Mouse (Mus musculus) midbrain, embryonic 14.5 days (tissue): ENCODE data around the gene Rdm1. TPM values are rescaled to one million over a fixed set of nuclear protein-coding genes. Genes with fewer than 3 reads are reported as not detected.
"Not testable (repeated sequence)": the region's sequence is repeated elsewhere in the genome, so short reads cannot be mapped to it uniquely, and the experiment has no call there.

Source experiments
- ATAC-seq: fragments of 200-750 bp; cut with Nextera tagmentation; 2 replicates; pipeline ENCODE4 v1.8.0; 2017; ENCODE audit warnings: moderate number of reproducible peaks, moderate library complexity; ENCODE audit not compliant: low FRiP score, low TSS enrichment
- DNase-seq: peaks from one replicate; pipeline ENCODE4 v3.0.0-alpha.2; 2015
- H3K27ac ChIP-seq: fragments of 300-500 bp; sonication (generic); replicated peaks from 2 replicates; pipeline ENCODE4 v1.5.1; 2014; ENCODE audit warnings: mild to moderate bottlenecking, low read depth, low read length, moderate library complexity
- H3K27me3 ChIP-seq: fragments of 300-500 bp; sonication (generic); 2 replicates; pipeline ENCODE4 v1.6.1; 2014; ENCODE audit warnings: low read length, control low read depth, mixed read lengths; ENCODE audit not compliant: control insufficient read depth, insufficient read depth
- H3K36me3 ChIP-seq: fragments of 300-500 bp; sonication (generic); 2 replicates; pipeline ENCODE4 v1.6.1; 2014; ENCODE audit warnings: low read length, control low read depth; ENCODE audit not compliant: control insufficient read depth, insufficient read depth
- H3K4me1 ChIP-seq: fragments of 300-500 bp; sonication (generic); 2 replicates; pipeline ENCODE4 v1.6.1; 2014; ENCODE audit warnings: mild to moderate bottlenecking, antibody characterized with exemption, low read length, control low read depth; ENCODE audit not compliant: control insufficient read depth, insufficient read depth
- H3K4me2 ChIP-seq: fragments of 300-500 bp; sonication (generic); 2 replicates; pipeline ENCODE4 v1.6.1; 2014; ENCODE audit warnings: mild to moderate bottlenecking, low read length, moderate library complexity
- H3K4me3 ChIP-seq: fragments of 300-500 bp; sonication (generic); replicated peaks from 2 replicates; pipeline ENCODE4 v1.5.1; 2014; ENCODE audit warnings: low read depth, low read length
- H3K9ac ChIP-seq: fragments of 300-500 bp; sonication (generic); replicated peaks from 2 replicates; pipeline ENCODE4 v1.6.1; 2014; ENCODE audit warnings: mild to moderate bottlenecking, low read length, moderate library complexity
- H3K9me3 ChIP-seq: fragments of 300-500 bp; sonication (generic); 2 replicates; pipeline ENCODE4 v1.6.1; 2016; ENCODE audit warnings: low read length, control low read depth, mixed read lengths; ENCODE audit not compliant: control insufficient read depth
- WGBS: fragments of 180-500 bp; shearing (Covaris S2); extraction: QIAGEN DNeasy Blood & Tissue Kit; methylation state at CpG from one replicate; pipeline ENCODE4 v1.1.7; 2014; 5-methylcytosine and 5-hydroxymethylcytosine counted together
- polyA plus RNA-seq: library from polyadenylated mRNA; unstranded; fragments of >200 nt; fragmentation: Nextera tagmentation; extraction: Ambion mirVana; gene quantifications from 2 replicates; pipeline ENCODE4 v1.2.1, GENCODE M21; 2014

Rdm1 gene
- polyA plus RNA-seq, 1 experiment from 2014 or later: 13.2 TPM

GRCm38 (mm10) chr11:101613596-101613995 is 13.4 kb upstream of the Rdm1 start:
- WGBS: 73% methylated on average over 6 of the region's 6 CpGs
- Histone ChIP-seq H3K36me3 (no peaks in the 10 kb centered on the region), H3K4me1 (peaks cover 15% of the 10 kb centered on the region), H3K27me3 (no peaks in the 10 kb centered on the region), H3K9me3 (no peaks in the 10 kb centered on the region), H3K27ac (no peak overlapping the region), H3K4me3 (no peak overlapping the region), H3K9ac (no peak overlapping the region), H3K4me2 (no peak overlapping the region)
- no peak for DNase-seq
- no peak for ATAC-seq

GRCm38 (mm10) chr11:101614116-101614515 is 12.9 kb upstream of the Rdm1 start:
- Histone ChIP-seq H3K4me1 (peaks cover 15% of the 10 kb centered on the region), H3K27ac (no peak overlapping the region), H3K4me3 (no peak overlapping the region), H3K9ac (no peak overlapping the region), H3K27me3 (no peaks in the 10 kb centered on the region), H3K4me2 (no peak overlapping the region), H3K9me3 (no peaks in the 10 kb centered on the region), H3K36me3 (no peaks in the 10 kb centered on the region)
- DNase-seq (no peak), ATAC-seq (no peak)
- 19% methylated on average over 4 of the region's 4 CpGs for WGBS

- peaks cover 15% of the 10 kb centered on the region for H3K4me1 ChIP-seq
- H3K27me3 ChIP-seq: no peaks in the 10 kb centered on the region
- H3K4me2 ChIP-seq: no peak overlapping the region
- H3K9ac ChIP-seq: no peak overlapping the region
- no peak overlapping the region for H3K27ac ChIP-seq
- DNase-seq (no peak), ATAC-seq (no peak)
- H3K36me3 ChIP-seq: no peaks in the 10 kb centered on the region
- WGBS: 89% methylated on average over 6 of the region's 6 CpGs
- no peak overlapping the region for H3K4me3 ChIP-seq
- H3K9me3 ChIP-seq: no peaks in the 10 kb centered on the region
These were observed 11.6 kb upstream of the Rdm1 start for GRCm38 (mm10) chr11:101615380-101615779.

GRCm38 (mm10) chr11:101616104-101616503 is 10.9 kb upstream of the Rdm1 start:
- Histone ChIP-seq H3K4me3 (no peak overlapping the region), H3K9ac (no peak overlapping the region), H3K27me3 (no peaks in the 10 kb centered on the region), H3K9me3 (no peaks in the 10 kb centered on the region), H3K27ac (no peak overlapping the region), H3K4me1 (peaks cover 15% of the 10 kb centered on the region), H3K36me3 (no peaks in the 10 kb centered on the region), H3K4me2 (no peak overlapping the region)
- WGBS: 91% methylated on average over 8 of the region's 8 CpGs
- ATAC-seq (no peak), DNase-seq (no peak)

GRCm38 (mm10) chr11:101616948-101617767 is 9.8 kb upstream of the Rdm1 start:
- H3K4me2 ChIP-seq: peak overlapping the region; percentile 41
- peak overlapping the region; percentile 60 for H3K27ac ChIP-seq
- peaks cover 15% of the 10 kb centered on the region for H3K4me1 ChIP-seq
- WGBS: 18% methylated on average over 18 of the region's 18 CpGs
- ATAC-seq (no peak), DNase-seq (peak; percentile 29)
- H3K9ac ChIP-seq: no peak overlapping the region
- no peaks in the 10 kb centered on the region for H3K27me3 ChIP-seq
- no peak overlapping the region for H3K4me3 ChIP-seq
- no peaks in the 10 kb centered on the region for H3K9me3 ChIP-seq
- H3K36me3 ChIP-seq: no peaks in the 10 kb centered on the region

GRCm38 (mm10) chr11:101617849-101618248 is 9.1 kb upstream of the Rdm1 start:
- WGBS: under 1% methylated on average over 8 of the region's 8 CpGs
- Histone ChIP-seq H3K4me3 (no peak overlapping the region), H3K27ac (peak overlapping the region; percentile 60; the same call in 1 of the 2 replicates), H3K9ac (no peak overlapping the region), H3K4me1 (peaks cover 15% of the 10 kb centered on the region), H3K27me3 (no peaks in the 10 kb centered on the region), H3K9me3 (no peaks in the 10 kb centered on the region), H3K4me2 (peak overlapping the region; percentile 41), H3K36me3 (no peaks in the 10 kb centered on the region)
- ATAC-seq: no peak; the same call in 1 of the 2 replicates
- DNase-seq: peak; percentile 87

GRCm38 (mm10) chr11:101618596-101618995 is 8.4 kb upstream of the Rdm1 start:
- no peaks in the 10 kb centered on the region for H3K27me3 ChIP-seq
- H3K9ac ChIP-seq: no peak overlapping the region
- DNase-seq (no peak), ATAC-seq (no peak)
- peak overlapping the region; percentile 49; the same call in 1 of the 2 replicates for H3K27ac ChIP-seq
- H3K9me3 ChIP-seq: no peaks in the 10 kb centered on the region
- no peak overlapping the region; the same call in 1 of the 2 replicates for H3K4me2 ChIP-seq
- H3K4me1 ChIP-seq: peaks cover 15% of the 10 kb centered on the region
- no peaks in the 10 kb centered on the region for H3K36me3 ChIP-seq
- 76% methylated on average over 3 of the region's 3 CpGs for WGBS
- no peak overlapping the region for H3K4me3 ChIP-seq

- 91% methylated on average over 11 of the region's 11 CpGs for WGBS
- not testable (repeated sequence) for H3K27ac ChIP-seq, H3K9ac ChIP-seq, DNase-seq, H3K27me3 ChIP-seq, H3K9me3 ChIP-seq, ATAC-seq, H3K4me2 ChIP-seq, H3K36me3 ChIP-seq, H3K4me3 ChIP-seq
- peaks cover 15% of the 10 kb centered on the region for H3K4me1 ChIP-seq
These were observed 6.9 kb upstream of the Rdm1 start for GRCm38 (mm10) chr11:101620022-101620655.
